Comparison of ENCODE assay signal across 8 mouse cellular contexts in the genomic region with DNA sequence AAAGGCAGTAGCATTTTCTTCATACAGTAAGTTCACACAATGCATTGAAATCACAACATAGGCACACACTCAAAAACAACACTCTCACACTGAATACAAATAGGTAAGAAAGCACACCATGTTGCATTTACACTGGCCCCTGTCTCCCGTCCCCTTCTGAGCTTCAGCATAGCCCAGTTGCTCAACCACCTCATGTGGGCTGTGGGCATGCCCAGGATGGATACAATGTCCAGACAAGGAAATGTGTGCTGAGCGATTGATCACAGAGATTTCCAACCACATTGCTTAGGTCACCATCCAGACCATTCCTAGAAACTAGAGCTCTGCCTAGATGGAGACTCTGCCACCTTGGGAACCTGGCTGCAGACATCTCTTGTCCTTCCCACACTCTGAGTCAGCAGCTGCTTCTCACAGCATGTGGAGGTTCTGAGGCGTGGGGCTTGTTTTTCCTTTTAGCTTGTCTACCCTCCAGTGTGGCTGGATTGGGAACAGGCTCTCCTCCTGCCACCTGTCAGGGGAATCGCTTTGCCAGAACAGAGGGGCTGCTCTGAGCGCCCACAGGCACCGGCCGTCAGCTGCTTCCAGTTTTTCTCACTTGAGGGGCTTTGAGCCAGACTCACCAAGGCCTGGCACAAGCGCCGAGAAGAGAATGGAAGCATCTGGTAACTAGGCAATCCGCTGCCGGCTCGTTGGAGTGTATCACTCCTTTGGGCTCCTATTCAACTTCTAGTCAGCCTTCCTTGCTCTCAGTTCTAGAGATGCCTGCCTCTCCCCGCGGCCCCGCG.
DNase-seq lines count a peak whose midpoint lies in the region; ATAC-seq and TF ChIP-seq lines count a peak whose summit lies in the region.
"Had no signal": no experiment of that assay in that cellular context is flagged by ENCODE, and none has a peak within 500 bp of the region (broad histone marks: within the 10 kb centered on the region; RNA-seq: fewer than 3 reads in every experiment).

No protein-coding gene starts in this region.

- no peaks in the 10 kb centered on the region for H3K27me3 ChIP-seq in cerebellum, adult 2 months (ENCODE audit: control insufficient read depth, insufficient read depth, low read length)
- no peaks in the 10 kb centered on the region for H3K27me3 ChIP-seq in forebrain, embryonic 13.5 days

- H3K9ac ChIP-seq in forebrain, embryonic 13.5 days, result no peak overlapping the region

- peak overlapping the region; percentile 10; the same call in 1 of the 2 replicates for H3K4me2 ChIP-seq in forebrain, embryonic 13.5 days

- peak; percentile 96 for ATAC-seq in forebrain, embryonic 13.5 days

- no peak for TF ChIP-seq POLR2A in cerebellum, adult 2 months (IDR thresholded peaks at IDR 0.05; ENCODE audit: borderline replicate concordance, insufficient read depth, low read length)

- H3K36me3 ChIP-seq in forebrain, embryonic 13.5 days (ENCODE audit: poor library complexity, severe bottlenecking), result no peaks in the 10 kb centered on the region

- intact Hi-C loops in left cerebral cortex, postnatal 36 days (cut with DNase I), result no loop called here

- no peak overlapping the region for H3K27ac ChIP-seq in cerebellum, adult 2 months (ENCODE audit: insufficient read depth, low read length)
- H3K27ac ChIP-seq in forebrain, embryonic 13.5 days, result peak overlapping the region; percentile 75
- H3K27ac ChIP-seq: macrophage had no signal

- H3K9me3 ChIP-seq in forebrain, embryonic 13.5 days (replicated peaks), result no peaks in the 10 kb centered on the region

- no peak for TF ChIP-seq CTCF in cerebellum, adult 2 months (IDR thresholded peaks at IDR 0.05; ENCODE audit: borderline replicate concordance, insufficient read depth, low read depth, low read length)

- DNase-seq in cerebellum, adult 2 months, result peak; percentile 69 to 82
- DNase-seq in heart, postnatal 4 days, result peak; percentile 14
- DNase-seq in left cerebral cortex, postnatal 36 days (ENCODE audit: low spot score in 2 of 2), result peak; percentile 80 to 89
- peak; percentile 84 for DNase-seq in right cerebral cortex, adult 18-20 months
- no peak for DNase-seq in thymus, postnatal 0 days (ENCODE audit: low spot score)
- no peak for DNase-seq in natural killer cell, adult 2 months (ENCODE audit: low spot score in 2 of 2)

- H3K4me3 ChIP-seq in cerebellum, adult 2 months (replicated peaks; ENCODE audit: insufficient read depth, low read depth, low read length), result no peak overlapping the region
- no peak overlapping the region for H3K4me3 ChIP-seq in forebrain, embryonic 13.5 days

- 6% methylated on average over 16 of the region's 16 CpGs for WGBS in cerebellum, adult 2 months
- WGBS in forebrain, embryonic 13.5 days, result 50% methylated on average over 16 of the region's 16 CpGs

- peaks cover 5% of the 10 kb centered on the region; the same call in 1 of the 2 replicates for H3K4me1 ChIP-seq in cerebellum, adult 2 months (ENCODE audit: control insufficient read depth, insufficient read depth, low read length)
- peaks cover 12% of the 10 kb centered on the region for H3K4me1 ChIP-seq in forebrain, embryonic 13.5 days

Comparison
In these comparisons a context has a peak if more than half of its experiments do, and no peak if none do; other contexts are left out.
1. DNase-seq: peak in cerebellum, adult 2 months (2 of 2), heart, postnatal 4 days (single experiment), left cerebral cortex, postnatal 36 days (2 of 2) and right cerebral cortex, adult 18-20 months (single experiment); none in thymus, postnatal 0 days (single experiment) and natural killer cell, adult 2 months (0 of 2).